Comparison of ENCODE assay signal across 8 mouse cellular contexts in genomic region chr6:149057947-149058391, GRCm38 (mm10). TPM values are rescaled to one million over a fixed set of nuclear protein-coding genes. Genes with fewer than 3 reads are reported as not detected.
DNase-seq lines count a peak whose midpoint lies in the region; ATAC-seq lines count a peak whose summit lies in the region.

No protein-coding gene starts in this region.

- 0 out of 2 replicates have a peak, but pooled peaks cover 3% of the 10 kb centered on the region for H3K4me1 ChIP-seq in forebrain, embryonic 12.5 days

- H3K9ac ChIP-seq in forebrain, embryonic 12.5 days, result no peak overlapping the region

- peak; percentile 90 for ATAC-seq in megakaryocyte-erythroid progenitor cell, adult 5-6 weeks (replicated peaks; ENCODE audit: low FRiP score, low TSS enrichment, poor library complexity, severe bottlenecking)
- no peak for ATAC-seq in forebrain, embryonic 12.5 days (ENCODE audit: low FRiP score)

- 67% methylated on average over 3 of the region's 3 CpGs for WGBS in forebrain, embryonic 12.5 days

- DNase-seq in heart, adult 8-10 months (ENCODE audit: low spot score), result peak; percentile 52
- DNase-seq in heart, postnatal 25 days (ENCODE audit: low spot score), result no peak
- DNase-seq in CD4-positive helper T cell, adult 2 months (ENCODE audit: low read depth, low spot score), result peak; percentile 4
- DNase-seq in brain, adult 2 months (ENCODE audit: low read depth, low spot score), result peak; percentile 82
- peak; percentile 41 for DNase-seq in induced T-regulatory cell, adult 2 months (ENCODE audit: low read depth)
- no peak for DNase-seq in left cerebral cortex, adult 11 months (ENCODE audit: low spot score)

- no peaks in the 10 kb centered on the region for H3K9me3 ChIP-seq in forebrain, embryonic 12.5 days

- H3K27me3 ChIP-seq in forebrain, embryonic 12.5 days, result no peaks in the 10 kb centered on the region

- no peak overlapping the region for H3K4me2 ChIP-seq in forebrain, embryonic 12.5 days

- peaks cover 5% of the 10 kb centered on the region; the same call in 1 of the 2 replicates for H3K36me3 ChIP-seq in forebrain, embryonic 12.5 days (replicated peaks)

- intact Hi-C loops in heart, postnatal 25 days (cut with DNase I), result loop anchor here (1.0 to 5.0 kb wide), 2 partner anchors 62 to 319 kb away; no protein-coding TSS in a partner anchor

- H3K27ac ChIP-seq in forebrain, embryonic 12.5 days, result no peak overlapping the region

- no peak overlapping the region for H3K4me3 ChIP-seq in forebrain, embryonic 12.5 days (replicated peaks)

RNA-seq across cellular contexts. Expression of gene Dennd5b, which starts 43.5 kb away (rescaled TPM):
- total RNA-seq in heart, adult 8-10 months (2022), result 10 to 100 TPM; 14.9 to 20.7 (median 17.2) TPM
- total RNA-seq in heart, postnatal 25 days (2021), result 10 to 100 TPM; 14.3 to 18.0 TPM
- total RNA-seq in megakaryocyte-erythroid progenitor cell, adult 5-6 weeks (2014; fragmentation: Nextera tagmentation), result 1.1 and 2.3 TPM in 2 replicates
- 0.19 and 2.2 TPM in 2 replicates for total RNA-seq in megakaryocyte-erythroid progenitor cell, adult 5-6 weeks (2017)
- polyA plus RNA-seq in forebrain, embryonic 12.5 days (2016; fragmentation: Nextera tagmentation; extraction: Ambion mirVana), result 18.1 and 18.8 TPM in 2 replicates

Comparison
In these comparisons a context has a peak if more than half of its experiments do, and no peak if none do; other contexts are left out.
1. DNase-seq: peak in heart, adult 8-10 months (single experiment), CD4-positive helper T cell, adult 2 months (single experiment), brain, adult 2 months (single experiment) and induced T-regulatory cell, adult 2 months (single experiment); none in heart, postnatal 25 days (single experiment) and left cerebral cortex, adult 11 months (single experiment).
2. RNA of gene Dennd5b, which starts 43.5 kb away (total RNA-seq): 14.3 to 18.0 TPM in heart, postnatal 25 days and 14.9 to 20.7 TPM in heart, adult 8-10 months; 0.19 to 2.3 TPM in megakaryocyte-erythroid progenitor cell, adult 5-6 weeks; every median in the first group is over 4 times any median in the second.